Mouse (Mus musculus): ENCODE measurements around the gene Nicn1.

Nicn1 gene

DNA sequence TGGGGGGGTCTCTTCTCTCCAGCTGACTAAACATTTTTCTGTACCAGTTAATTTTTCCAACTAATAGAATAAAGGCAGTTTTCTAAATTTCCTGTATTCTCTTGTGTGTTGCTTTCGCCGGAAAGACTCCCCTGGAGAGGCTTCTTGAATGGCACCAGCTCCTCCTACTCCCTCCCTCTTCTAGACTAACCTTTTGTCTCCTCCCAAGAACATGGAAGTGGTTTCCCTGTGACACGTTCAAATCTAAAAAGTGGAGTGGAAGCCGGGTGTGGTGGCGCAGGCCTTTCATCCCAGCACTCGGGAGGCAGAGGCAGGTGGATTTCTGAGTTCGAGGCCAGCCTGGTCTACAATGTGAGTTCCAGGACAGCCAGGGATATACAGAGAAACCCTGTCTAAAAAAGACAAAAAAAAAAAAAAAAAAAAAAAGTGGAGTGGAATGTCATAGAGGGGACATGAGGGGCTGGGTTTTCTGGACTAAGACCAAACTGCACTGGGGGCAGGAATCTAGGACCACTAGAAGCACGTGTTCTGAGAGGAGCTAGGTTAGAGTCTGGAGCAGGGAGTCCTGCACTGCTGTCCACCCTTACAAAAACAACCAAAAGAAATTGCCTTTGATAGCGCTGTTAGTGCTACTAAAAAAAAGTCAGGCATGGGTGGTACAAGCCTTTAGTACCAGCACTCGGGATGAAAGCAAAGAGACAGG lies 47.8 kb downstream of the Nicn1 start:
- in situ Hi-C loops (cut with MboI, MseI): no loop called here

DNA sequence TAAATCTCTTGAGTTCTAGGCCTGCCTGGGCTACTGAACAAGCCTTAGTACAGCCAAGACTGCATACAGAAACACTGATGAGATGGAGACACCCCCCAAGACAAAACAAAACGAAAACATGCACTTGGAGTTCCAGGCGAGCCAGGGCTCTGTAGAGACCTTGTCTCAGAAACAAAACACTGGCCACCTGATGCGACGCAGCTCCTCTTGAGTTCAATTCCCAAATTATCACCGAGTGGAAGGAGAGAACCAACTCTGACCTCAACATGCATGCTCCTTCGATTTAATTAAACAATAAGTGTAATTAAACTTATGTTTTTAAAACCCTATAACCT lies 48.3 kb downstream of the Nicn1 start:
- in situ Hi-C loops (cut with MboI, MseI): no loop called here

DNA sequence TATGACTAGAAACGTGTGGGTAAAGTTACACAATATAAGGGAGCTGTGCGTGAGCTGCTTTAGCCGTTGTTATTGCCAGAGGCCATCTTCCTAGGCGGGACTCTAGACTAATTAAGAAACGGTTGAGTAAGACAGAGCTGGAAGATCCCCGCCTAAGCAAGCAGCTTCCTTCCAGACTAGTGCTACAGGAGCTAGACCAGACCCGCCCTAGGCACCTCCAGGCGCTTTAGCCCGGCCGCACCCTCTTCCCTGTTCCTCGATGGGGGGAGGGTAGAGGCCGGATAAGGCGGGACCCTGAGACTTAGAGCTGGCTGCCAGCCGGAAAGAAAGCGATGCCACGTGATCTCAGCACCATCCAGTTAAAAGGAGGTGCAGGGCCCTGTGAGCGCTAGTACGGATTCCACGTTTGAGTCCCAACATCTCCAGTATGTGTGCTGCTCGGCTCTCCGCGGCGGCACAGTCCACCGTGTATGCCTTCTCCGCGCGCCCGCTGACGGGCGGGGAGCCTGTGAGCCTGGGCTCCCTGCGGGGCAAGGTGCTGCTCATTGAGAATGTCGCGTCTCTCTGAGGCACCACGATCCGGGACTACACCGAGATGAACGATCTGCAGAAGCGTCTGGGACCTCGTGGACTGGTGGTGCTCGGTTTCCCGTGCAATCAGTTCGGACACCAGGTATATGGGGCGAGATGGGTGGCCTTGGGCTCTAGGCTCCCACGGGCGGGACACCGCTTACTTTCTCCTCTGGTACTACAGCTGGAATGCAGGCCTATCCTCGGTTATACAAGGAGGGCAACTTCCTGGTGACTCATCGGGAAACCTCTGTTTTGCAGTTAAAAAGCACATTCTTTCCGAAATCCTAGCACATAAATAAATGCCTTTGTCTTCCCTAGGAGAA lies 48.9 kb downstream of the Nicn1 start, which contains the start of gene Gpx1:
Gene Gpx1 (plus strand): TSS at position 18 of the 896 bp plus-strand sequence.
- in situ Hi-C loops (cut with MboI, MseI): no loop called here

DNA sequence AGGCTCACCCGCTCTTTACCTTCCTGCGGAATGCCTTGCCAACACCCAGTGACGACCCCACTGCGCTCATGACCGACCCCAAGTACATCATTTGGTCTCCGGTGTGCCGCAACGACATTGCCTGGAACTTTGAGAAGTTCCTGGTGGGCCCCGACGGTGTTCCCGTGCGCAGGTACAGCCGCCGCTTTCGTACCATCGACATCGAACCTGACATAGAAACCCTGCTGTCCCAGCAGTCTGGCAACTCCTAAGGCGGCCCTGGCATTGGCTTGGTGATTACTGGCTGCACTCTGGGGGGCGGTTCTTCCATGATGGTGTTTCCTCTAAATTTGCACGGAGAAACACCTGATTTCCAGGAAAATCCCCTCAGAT lies 49.6 kb downstream of the Nicn1 start:
- in situ Hi-C loops (cut with MboI, MseI): no loop called here

DNA sequence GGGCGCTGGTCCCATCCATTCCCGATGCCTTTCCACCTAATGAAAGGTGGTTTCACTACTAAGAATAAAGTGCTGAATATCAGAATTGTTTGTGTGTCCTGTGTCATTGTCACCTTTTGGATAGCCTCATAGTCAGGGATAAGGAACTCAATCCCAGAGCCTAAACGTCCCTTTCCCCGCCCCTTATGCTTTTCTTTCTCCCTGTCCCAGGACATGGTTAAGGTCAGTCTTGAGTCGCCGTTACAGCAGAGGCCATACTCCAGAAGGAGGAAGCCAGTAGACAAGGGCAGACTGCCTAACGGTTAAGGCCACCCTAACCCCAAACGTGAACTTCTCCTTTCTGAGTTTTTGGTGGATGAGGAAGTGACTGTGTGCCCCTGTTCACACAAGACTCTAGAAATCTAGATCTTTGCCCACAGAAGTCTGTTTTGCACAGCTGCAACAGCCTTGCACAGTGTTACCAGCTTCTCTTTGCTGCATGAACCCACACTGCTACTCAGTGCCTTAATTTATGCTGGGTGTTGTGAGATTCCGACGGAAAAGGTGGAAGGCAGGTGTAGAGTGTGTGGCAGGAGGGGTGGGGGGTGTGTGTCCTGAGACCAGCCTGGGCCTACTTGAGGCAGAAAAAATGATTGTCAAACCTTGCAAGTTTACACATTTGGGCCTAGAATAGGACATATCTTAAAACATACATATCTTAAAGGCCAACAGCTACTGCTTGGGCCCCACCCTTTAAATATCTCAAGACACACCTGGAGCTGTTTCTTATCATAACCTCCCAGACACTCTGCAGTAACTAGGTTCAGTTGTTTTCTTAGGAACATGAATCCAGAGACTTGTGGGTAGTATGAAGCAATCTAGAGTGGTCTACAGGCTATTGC lies 50.3 kb downstream of the Nicn1 start:
- in situ Hi-C loops (cut with MboI, MseI): no loop called here

DNA sequence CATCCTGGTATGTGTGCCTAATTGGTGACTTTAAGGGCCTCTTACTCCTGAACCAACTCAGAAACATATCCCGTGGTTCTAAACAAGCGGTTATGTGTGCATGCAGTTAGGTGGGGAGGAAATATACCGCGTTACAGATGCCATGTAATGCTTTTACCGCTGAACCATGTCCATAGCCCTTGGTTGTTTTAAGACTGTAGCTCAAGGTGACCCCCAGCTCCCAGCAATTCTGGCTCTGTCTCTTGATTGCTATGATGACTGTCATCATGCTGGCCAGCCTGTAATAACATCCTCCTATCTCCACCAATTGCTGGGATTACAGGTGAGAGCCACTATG lies 50.9 kb downstream of the Nicn1 start:
- in situ Hi-C loops (cut with MboI, MseI): no loop called here

DNA sequence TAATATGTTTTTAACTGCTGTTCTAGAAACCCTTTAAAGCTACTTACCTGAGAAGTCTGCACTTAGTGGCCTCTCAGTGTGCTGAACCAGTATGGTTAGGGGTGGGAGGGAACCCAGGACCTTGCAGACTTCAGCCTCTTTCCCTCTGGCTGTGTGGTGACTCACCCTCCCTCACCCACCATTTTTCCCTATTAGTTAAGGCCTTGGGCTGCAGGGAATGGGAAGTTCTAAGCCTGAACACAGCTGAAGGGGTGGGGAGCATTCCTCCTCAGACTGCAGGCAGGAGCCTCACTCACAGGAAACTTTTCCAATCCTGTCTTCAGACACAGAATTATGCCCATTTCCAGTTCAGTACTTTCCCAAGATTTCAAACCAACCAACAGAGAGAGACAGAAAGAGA lies 51.6 kb downstream of the Nicn1 start:
- in situ Hi-C loops (cut with MboI, MseI): no loop called here

DNA sequence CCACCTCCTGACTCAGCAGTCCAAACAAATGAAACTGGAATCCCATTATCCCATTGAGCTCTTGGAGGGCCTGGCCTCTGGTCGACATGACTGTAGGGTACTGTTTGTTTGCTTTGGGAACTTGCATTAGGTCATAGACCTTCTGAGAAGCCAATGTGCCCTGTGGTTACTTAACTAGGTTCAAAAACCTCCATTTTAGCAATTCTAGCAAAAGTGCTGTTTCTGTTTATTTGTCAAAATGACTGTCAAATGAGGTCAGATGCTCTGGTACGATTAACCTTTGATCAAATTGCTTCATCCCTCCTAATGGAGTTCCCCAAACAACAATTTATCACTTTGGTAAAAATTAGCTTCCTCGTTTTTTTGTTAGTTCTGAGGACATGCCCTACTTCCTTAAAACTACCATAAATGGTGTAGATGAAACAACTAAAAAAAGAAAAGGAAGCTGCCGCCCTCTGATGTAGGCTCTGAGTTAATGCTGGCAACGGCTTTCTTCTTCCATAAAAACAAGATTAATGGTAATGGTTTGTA lies 52.1 kb downstream of the Nicn1 start:
- in situ Hi-C loops (cut with MboI, MseI): no loop called here

DNA sequence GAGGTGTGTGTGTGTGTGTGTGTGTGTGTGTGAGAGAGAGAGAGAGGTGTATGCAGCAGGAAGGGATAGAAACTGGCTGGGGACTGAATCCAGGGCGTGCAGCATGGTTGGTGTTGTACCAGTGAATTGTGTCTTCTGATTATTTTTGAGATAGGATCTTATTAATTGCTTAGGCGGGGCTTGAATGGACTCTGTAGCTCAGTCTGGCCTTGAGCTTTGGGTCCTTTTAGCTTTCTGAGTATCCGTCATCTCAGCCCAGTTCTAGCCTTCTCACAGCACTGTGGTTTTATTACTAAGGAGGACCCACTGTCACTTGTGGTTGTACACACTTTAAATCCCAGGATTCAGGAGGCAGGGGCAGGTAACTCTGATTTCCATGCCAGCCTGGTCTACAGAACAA lies 53.1 kb downstream of the Nicn1 start:
- in situ Hi-C loops (cut with MboI, MseI): no loop called here

DNA sequence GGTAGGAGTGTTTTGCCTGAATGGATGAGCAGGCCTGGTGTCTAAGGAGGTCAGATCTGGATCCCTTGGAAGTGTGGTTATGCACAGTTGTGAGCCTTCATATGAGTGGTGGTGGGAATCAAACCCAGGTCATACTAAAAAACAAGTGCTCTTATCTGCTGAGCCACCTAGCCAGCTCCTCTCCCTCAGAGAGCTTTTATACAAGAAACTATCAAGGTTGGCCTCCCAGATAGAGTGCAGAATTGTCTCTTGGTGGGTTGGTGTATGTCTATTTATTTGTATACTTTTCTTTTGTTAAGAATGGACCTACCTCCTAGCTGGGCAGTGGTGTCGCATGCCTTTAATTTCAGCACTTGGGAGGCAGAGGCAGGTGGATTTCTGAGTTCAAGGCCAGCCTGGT lies 53.6 kb downstream of the Nicn1 start:
- in situ Hi-C loops (cut with MboI, MseI): no loop called here

DNA sequence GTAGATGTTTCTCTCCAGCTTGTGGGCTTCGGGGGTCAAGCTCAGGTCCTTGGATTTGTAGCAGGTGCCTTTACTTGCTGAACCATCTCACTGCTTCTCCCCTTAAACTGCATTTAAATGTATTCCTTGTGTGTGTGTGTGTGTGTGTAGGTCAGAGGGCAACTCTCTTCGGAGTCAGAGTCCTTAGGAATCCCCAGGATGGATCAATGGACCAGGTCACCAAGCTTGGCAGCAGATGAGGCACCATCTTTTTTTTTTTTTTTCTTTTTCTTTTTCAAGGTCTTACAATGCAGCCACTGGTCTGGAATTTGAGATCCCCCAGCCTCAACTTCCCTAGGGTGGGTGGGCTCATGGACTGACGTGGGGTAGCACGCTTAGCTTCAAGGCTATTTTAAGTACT lies 54.2 kb downstream of the Nicn1 start:
- in situ Hi-C loops (cut with MboI, MseI): no loop called here
